Mouse (Mus musculus) thymus, adult 2 months (tissue): ENCODE data around the gene Celf2.

Experiments
- CTCF ChIP-seq: fragments of 200-500 bp; IDR thresholded peaks from 2 replicates; pipeline ENCODE4 v1.5.1; 2012; ENCODE audit warnings: mild to moderate bottlenecking, control low read depth, low read length, moderate library complexity, borderline replicate concordance; ENCODE audit not compliant: control insufficient read depth, poor library complexity, insufficient read depth; ENCODE audit errors: extremely low read depth
- POLR2A ChIP-seq: fragments of 200-500 bp; IDR thresholded peaks from 2 replicates; pipeline ENCODE4 v1.6.1; 2012; ENCODE audit warnings: mild to moderate bottlenecking, low read length, control low read depth, moderate library complexity; ENCODE audit not compliant: control insufficient read depth, poor library complexity, insufficient read depth; ENCODE audit errors: extremely low read depth

DNA sequence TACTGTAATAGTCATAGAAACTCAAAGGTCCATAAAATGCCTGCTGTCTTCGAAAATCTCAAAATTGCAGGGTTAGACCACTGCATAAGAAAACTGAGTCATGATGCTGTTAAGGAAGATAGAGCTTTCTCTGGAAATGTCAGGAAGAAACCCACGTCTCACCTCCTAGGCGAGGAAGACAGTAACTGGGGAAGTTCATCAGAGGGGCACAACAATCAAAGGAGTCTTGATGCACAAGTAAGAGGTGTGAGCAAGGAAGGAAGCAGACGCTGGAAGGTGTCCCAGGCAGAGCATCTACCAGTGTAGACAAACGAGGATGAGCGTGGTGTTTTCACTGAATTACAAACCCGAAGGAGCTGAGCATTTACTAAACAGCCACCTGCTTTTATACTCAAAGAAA, 282.6 kb downstream of the Celf2 start:
- no peak for TF ChIP-seq POLR2A
- no peak for TF ChIP-seq CTCF
